Mouse (Mus musculus): Measurements from ENCODE around the gene Pde5a. TPM values are rescaled to one million over a fixed set of nuclear protein-coding genes. Genes with fewer than 3 reads are reported as not detected.

Pde5a gene
- 0.18 to 1.4 TPM (median 0.85 TPM) in 4 replicates for total RNA-seq (2023; ENCODE audit: inconsistent age)

DNA sequence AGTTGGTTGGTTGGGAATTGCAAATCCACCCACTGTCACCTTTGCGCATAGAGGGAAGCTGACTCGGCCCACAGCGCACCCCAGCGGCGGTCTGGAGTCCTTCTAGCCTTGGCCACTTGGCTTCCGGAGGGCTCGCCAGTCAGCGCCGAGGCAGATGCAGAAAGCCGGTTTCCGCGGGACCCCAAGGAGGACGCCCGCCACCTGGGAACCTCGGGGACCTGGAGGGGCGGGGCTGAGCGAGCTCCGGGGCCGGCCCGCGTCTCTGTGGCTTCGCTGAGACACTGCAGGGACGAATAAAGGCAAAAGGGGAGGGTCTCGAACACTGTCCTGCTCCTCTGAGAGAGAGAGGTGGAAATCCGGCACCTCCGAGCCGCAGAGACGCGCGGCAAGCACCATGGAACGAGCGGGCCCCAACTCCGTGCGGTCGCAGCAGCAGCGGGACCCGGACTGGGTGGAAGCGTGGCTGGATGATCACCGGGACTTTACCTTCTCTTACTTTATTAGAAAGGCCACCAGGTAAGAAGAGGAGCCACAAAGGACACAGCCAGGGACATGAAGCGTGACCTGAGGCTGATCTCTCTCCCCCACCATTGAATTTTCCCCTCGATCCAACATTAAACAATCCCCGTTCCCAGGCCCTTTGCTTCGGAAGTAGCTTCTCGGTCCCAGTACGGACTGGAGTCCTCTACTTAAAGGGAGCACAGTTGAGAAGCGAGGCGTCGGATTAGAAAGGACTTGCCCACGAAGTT is at the start of gene Pde5a:
Gene Pde5a, plus strand, starts transcription at position 96 of the 749 bp plus-strand sequence.

DNA sequence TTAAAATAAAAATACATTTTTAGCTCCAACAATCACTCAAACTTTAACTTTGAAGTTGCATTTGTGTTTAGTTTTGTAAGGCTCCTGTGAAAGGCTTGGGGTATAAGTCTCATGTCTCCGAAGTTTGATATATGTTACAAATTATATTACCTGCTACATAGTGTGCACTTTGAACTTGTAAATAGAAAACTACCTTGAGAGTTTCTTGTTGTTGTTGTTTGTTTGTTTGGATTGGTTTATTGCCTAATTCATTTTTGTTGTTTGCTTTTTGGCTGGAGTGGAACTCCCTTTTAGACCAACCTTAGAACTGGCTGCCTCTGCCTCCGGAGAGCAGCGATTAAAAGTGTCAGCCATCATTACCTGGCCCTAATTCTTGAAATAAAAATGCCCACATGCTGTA is 166.0 kb downstream of the Pde5a start, which contains the start of gene Fabp2:
Gene Fabp2, plus strand, starts transcription at position 301 of the 400 bp plus-strand sequence.

Other genes with a start within 250 kb of the Pde5a start
- gene Fnbp1l, start 109.2 kb upstream of the Pde5a start, total RNA-seq (2023; ENCODE audit: inconsistent age), result 1.4 TPM in 1 of 4 replicates, not detected in the others
- not detected in 4 replicates for gene Fabp2, start 166.1 kb downstream of the Pde5a start, total RNA-seq (2023; ENCODE audit: inconsistent age)
- gene Gm10959, start 190.4 kb downstream of the Pde5a start, total RNA-seq (2023; ENCODE audit: inconsistent age), result not detected in 4 replicates
- gene 1810037I17Rik, start 195.3 kb downstream of the Pde5a start, total RNA-seq (2023; ENCODE audit: inconsistent age), result 22.0 to 30.6 TPM (median 25.9 TPM) in 4 replicates